Mouse (Mus musculus) c-Kit-positive CD71-positive TER-119-negative erythroid progenitor cells, embryonic 14.5 days (primary cell): ENCODE measurements around the gene Ppp1r27.
"Not testable (repeated sequence)": the region's sequence is repeated elsewhere in the genome, so short reads cannot be mapped to it uniquely, and the experiment has no call there.

Source experiments
- DNase-seq: peaks from one replicate; pipeline ENCODE4 v3.0.0-alpha.2; 2013; ENCODE audit warnings: low read depth

Gene Ppp1r27

GRCm38 (mm10) chr11:120575046-120575445 lies 24.1 kb upstream of the Ppp1r27 start:
- no peak for DNase-seq

- DNase-seq: no peak
These were observed 23.3 kb upstream of the Ppp1r27 start for GRCm38 (mm10) chr11:120574278-120574600.

DNA sequence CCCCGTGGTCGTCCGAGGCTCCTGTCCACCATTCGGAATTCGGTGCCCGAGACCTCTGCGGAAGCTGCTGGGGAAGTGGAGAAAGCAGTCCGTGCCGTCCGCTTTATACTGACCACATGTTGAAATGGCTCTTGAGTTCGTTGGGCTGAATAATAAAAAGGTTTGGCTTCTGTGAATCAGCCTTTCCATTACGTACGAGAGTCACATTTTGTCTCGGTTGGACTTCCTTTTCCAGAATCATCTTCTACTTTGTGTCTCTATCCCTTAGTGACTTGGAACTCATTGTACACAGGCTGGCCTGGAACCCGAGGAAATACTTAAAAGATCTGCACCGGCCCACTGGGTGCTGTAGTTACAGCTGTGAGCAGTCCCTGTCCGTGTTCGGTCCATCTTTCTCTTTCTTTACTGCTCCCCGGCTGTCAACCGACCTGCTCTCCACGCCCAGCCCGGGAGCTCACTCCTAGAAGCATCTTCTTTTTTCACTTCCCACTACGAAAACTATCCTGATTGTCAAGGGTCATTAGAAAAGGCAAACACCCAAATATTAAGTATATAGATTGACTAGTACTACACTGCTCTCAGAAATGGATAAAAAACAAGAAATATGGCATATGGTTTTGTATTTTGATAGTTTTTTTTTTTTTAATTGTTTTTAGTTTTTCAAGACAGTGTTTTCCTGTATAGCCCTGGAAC lies 22.8 kb upstream of the Ppp1r27 start:
- no peak for DNase-seq

GRCm38 (mm10) chr11:120572752-120573584 lies 22.0 kb upstream of the Ppp1r27 start, which contains the start of gene P4hb:
TSS of gene P4hb (minus strand) at chr11:120573253.
- DNase-seq: peak; percentile 97

GRCm38 (mm10) chr11:120572417-120572751 lies 21.5 kb upstream of the Ppp1r27 start:
- no peak for DNase-seq

DNA sequence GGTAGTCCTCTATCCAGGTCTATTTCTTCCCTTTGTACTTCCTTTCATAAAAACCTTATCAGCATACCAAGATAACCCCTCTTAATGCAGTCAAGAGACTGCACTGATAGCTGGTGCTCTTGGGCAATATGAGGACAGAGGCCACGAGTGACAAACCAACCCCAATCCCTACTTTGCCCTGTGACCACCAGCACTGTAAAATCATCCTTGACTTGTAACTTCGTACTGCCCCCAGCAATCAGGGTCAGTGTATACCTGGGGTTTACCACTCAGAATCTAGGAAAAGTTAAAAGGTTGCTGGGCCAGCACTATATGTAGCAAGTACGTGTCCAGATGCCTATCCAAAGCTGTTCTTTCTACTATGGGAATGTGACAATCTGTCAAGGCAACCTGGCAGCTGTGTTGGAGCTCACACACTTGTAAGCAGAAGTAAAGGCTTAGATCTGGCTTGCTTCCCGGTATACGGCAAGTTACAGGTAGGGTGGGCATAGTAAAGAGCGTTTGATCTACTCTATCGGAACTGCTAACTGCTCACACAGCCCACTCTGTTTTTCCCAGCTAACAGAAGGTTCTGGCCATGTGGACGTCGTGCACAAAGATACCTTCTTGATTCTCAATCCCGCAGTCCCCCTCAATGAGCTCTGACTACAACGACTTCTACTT lies 21.0 kb upstream of the Ppp1r27 start:
- DNase-seq: no peak

DNA sequence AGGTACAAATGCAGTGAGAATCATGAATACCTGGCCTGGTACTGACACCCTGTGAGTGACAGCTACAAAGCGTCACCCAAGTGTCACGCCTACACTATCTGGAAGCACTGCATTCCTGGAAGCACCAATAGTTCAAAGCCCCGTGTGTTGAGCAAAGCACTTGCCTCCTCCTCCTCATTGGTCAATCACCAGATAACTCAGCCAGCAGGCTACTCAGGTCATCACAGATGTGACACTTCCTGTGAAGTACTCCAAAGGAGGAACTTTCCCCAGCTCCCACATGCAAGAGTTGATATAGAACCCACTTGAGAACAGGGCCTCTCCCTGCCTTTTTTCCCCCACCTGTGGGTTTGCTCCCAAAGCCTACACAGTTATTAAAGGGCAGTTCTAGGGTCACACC lies 20.2 kb upstream of the Ppp1r27 start:
- DNase-seq: no peak

- no peak for DNase-seq
These were observed 17.4 kb upstream of the Ppp1r27 start for GRCm38 (mm10) chr11:120568324-120568723.

DNA sequence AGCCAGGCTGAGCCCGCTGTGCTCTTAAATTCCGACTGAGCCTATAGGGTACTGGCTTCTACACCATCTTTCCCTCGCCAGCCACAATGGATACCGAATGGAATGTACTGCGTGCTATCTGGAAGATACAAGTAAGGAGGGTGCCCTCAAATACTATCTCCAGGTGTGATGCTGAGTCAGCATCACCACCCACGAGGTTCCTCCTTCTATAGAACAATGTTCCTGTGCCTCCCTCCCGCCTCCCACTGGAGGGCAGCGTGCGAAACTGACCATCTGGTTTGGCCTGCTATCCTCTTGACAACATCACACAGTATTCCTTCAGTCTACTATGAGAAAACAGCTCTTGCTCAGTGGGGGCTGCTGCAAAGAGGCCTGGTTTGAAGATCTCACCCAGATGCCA lies 14.2 kb upstream of the Ppp1r27 start:
- no peak for DNase-seq

GRCm38 (mm10) chr11:120562949-120563348 lies 12.0 kb upstream of the Ppp1r27 start:
- DNase-seq: no peak

GRCm38 (mm10) chr11:120560952-120561728 lies 10.2 kb upstream of the Ppp1r27 start:
- DNase-seq: no peak

DNA sequence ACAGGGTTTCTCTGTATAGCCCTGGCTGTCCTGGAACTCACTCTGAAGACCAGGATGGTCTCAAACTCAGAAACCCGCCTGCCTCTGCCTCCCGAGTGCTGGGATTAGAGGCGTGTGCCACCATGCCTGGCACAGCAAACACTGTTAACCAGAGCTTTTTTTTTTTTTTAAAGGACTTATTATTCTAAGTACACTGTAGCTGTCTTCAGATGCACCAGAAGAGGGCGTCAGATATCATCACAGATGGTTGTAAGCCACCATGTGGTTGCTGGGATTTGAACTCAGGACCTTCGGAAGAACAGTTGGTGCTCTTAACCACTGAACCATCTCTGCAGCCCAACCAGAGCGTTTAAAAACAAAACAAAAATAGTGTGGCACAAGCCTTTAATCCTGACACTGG lies 7.9 kb upstream of the Ppp1r27 start:
- DNase-seq: not testable (repeated sequence)

DNA sequence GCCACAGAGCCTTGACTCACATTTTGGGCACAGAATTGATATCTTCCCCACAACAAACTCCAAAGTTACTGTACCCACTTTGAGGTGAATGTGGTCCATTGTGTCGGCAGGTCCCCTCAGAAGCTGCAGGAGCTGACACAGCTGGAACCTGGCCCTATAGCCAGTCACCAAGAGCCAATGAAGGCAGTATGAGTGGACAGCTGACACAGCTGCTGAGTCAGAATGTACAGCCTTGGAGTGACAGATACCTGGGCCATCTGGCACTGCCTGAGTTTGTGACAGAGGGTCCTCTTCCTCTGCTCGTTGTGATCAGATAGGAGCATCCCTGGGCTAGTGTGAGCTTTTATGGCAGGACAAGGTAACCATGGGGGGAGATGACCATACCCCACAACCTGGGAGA lies 4.3 kb upstream of the Ppp1r27 start:
- no peak for DNase-seq

GRCm38 (mm10) chr11:120554834-120555233 lies 3.9 kb upstream of the Ppp1r27 start:
- no peak for DNase-seq

GRCm38 (mm10) chr11:120552736-120553135 lies 1.8 kb upstream of the Ppp1r27 start:
- DNase-seq: no peak

DNA sequence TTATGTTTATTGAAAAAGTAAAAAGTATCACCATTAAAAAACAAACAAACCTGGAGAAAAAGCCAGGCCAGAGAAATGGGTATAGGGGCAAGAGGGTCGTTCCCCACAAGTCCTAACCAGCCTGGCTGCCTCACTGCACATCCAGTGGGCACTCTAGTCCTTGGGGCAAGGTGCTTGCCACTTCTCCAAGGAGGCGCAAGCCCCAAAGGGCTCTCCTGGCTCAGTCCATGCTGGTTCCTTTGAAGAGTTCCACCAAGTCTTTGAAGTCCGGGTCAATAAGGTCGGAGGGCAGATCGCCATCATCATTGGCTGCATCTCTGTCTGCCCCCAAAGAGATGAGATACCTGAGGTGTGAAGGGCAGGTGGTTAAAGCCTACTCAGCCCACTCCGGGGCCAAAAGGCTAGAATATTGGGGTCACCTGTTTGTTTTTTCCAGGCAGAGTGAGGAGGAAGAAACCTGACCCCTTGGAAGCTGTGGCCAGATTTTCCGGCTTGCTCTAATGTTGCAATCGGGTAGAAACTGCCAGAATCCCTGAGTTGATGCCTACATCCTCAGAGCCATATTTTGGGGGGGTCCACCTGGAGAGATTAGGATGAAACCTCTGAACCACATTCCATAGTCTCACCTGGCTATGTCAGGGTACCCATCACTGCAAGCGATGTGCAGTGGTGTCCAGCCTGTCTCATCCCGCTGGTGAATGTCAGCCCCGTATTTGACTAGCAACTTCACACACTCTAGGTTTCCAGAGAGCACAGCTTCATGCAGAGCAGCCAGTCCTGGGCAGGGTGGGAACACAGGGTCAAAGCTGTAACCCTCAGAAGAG lies 734 bp downstream of the Ppp1r27 start:
- DNase-seq: no peak

GRCm38 (mm10) chr11:120549168-120549945 lies 1.6 kb downstream of the Ppp1r27 start, which contains the start of gene Mcrip1:
TSS of gene Mcrip1 (minus strand) at chr11:120549727.
- peak; percentile 80 for DNase-seq

DNA sequence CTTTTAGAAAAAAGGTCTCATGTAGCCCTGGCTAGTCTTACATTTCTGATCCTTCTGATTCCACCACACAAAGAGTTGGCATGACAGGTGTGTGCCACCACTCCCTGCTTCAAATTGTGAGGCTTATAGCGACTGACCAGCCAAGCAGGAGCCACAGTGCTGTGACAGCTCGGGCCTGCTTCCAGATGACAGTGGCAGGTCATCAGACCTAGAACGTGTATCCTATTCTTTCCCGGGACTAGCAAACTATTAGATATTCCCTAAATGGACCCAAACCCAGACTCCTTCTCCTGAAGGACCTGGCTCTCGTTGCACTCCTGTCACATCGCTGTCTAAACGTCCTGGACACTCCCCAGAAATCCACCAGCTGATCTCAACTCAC lies 2.2 kb downstream of the Ppp1r27 start:
- DNase-seq: no peak

DNA sequence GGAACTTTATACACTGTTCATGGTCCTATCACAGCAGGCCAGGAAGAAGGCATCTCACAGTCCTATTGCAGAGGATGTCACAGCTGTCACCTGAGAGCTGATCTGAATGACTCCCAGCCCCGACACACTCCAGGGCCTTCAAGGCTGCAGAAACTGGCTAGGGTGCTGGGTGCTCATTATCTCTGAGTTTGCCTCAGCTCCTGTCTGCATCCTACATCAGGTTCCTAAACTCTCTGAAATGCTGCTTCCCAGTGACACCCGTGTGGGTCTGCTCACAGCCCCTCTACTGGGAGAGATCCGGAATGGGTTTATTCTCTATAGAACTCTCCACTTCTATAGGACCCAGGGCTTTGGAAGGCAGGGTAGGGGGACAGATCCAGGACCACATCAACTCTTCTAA lies 2.7 kb downstream of the Ppp1r27 start:
- DNase-seq: no peak

- DNase-seq: no peak
These were observed 3.5 kb downstream of the Ppp1r27 start for GRCm38 (mm10) chr11:120547469-120547868.

- DNase-seq: no peak
These were observed 5.0 kb downstream of the Ppp1r27 start for GRCm38 (mm10) chr11:120545964-120546363.
